Mouse (Mus musculus) liver, adult (tissue): ENCODE data around the gene Stx2.

Source experiments
- GATA4 ChIP-seq: IDR thresholded peaks from 2 replicates; pipeline ENCODE4 v1.6.1; 2014; ENCODE audit warnings: mild to moderate bottlenecking, low read length; ENCODE audit not compliant: insufficient replicate concordance

Stx2 gene

GRCm38 (mm10) chr5:129008412-129008826 is at the start of gene Stx2:
Gene Stx2, minus strand, starts transcription at chr5:129008574.
- TF ChIP-seq GATA4, result no peak

- TF ChIP-seq GATA4, result no peak
These were observed 46.4 kb upstream of the Stx2 start for GRCm38 (mm10) chr5:129054675-129055284.

GRCm38 (mm10) chr5:129052636-129053355 is 44.4 kb upstream of the Stx2 start:
- no peak for TF ChIP-seq GATA4

GRCm38 (mm10) chr5:129051910-129052309 is 43.5 kb upstream of the Stx2 start:
- no peak for TF ChIP-seq GATA4

- TF ChIP-seq GATA4, result no peak
These were observed 41.0 kb upstream of the Stx2 start for GRCm38 (mm10) chr5:129049372-129049771.

- no peak for TF ChIP-seq GATA4
These were observed 37.5 kb upstream of the Stx2 start for GRCm38 (mm10) chr5:129045641-129046580.

GRCm38 (mm10) chr5:129037739-129038138 is 29.4 kb upstream of the Stx2 start:
- TF ChIP-seq GATA4, result no peak

- TF ChIP-seq GATA4, result no peak
These were observed 28.3 kb upstream of the Stx2 start for GRCm38 (mm10) chr5:129036678-129037077.

GRCm38 (mm10) chr5:129029131-129029723 is 20.9 kb upstream of the Stx2 start:
- TF ChIP-seq GATA4, result no peak

- TF ChIP-seq GATA4, result no peak
These were observed 18.3 kb upstream of the Stx2 start for GRCm38 (mm10) chr5:129026637-129027036.

- TF ChIP-seq GATA4, result no peak
These were observed 17.8 kb upstream of the Stx2 start for GRCm38 (mm10) chr5:129026171-129026570.

GRCm38 (mm10) chr5:129025725-129026124 is 17.4 kb upstream of the Stx2 start:
- TF ChIP-seq GATA4, result no peak

GRCm38 (mm10) chr5:129025048-129025447 is 16.7 kb upstream of the Stx2 start:
- no peak for TF ChIP-seq GATA4

- no peak for TF ChIP-seq GATA4
These were observed 12.4 kb upstream of the Stx2 start for GRCm38 (mm10) chr5:129020731-129021130.

GRCm38 (mm10) chr5:129020300-129020668 is 11.9 kb upstream of the Stx2 start:
- no peak; the same call in 1 of the 2 replicates for TF ChIP-seq GATA4
